Mouse (Mus musculus): Measurements from ENCODE around the gene Olfr250. TPM values are rescaled to one million over a fixed set of nuclear protein-coding genes. Genes with fewer than 3 reads are reported as not detected.
"Not testable (repeated sequence)": the region's sequence is repeated elsewhere in the genome, so short reads cannot be mapped to it uniquely, and the experiment has no call there.

Olfr250 gene
- polyA plus RNA-seq (2012; fragmentation: generic; extraction: Trizol), result not detected
- long read RNA-seq, experiment 1, result 0 reads
- long read RNA-seq, experiment 2, result 0 reads

DNA sequence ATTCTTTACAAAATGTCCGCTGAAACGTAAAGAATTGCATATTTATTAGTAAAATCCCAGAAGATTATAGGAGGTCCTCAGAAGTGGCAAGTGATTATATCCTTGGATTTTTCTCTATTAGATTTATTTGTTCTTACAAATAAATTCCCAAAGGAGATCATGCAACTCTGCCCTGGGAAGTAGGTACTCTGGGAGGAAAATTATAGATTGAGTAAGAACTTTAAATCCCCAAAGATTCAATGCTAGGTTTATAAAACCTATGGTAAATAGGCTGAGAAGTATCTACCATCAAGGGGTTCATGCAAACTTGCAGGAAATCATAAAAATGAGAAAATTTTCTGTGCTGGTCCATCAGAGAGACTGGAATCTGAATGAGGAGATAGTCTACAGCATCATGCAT, at the start of gene Olfr250:
Gene Olfr250 (plus strand): TSS at position 301 of the 400 bp plus-strand sequence.
- Histone ChIP-seq H3K79me3 (ENCODE audit: low read depth) (no peaks in the 10 kb centered on the region), H3K27me3 (ENCODE audit: control insufficient read depth, insufficient read depth, insufficient read length) (no peaks in the 10 kb centered on the region), H3K36me3 (ENCODE audit: control insufficient read depth, insufficient read depth) (no peaks in the 10 kb centered on the region), H3K4me3 (ENCODE audit: insufficient read depth, poor library complexity, severe bottlenecking) (no peak within 1 kb of the TSS), H3K79me2 (ENCODE audit: control insufficient read depth, insufficient read depth) (no peaks in the 10 kb centered on the region), H3ac (ENCODE audit: control insufficient read depth, insufficient read length, low read depth) (no peak within 1 kb of the TSS)
- TF ChIP-seq USF1 (IDR thresholded peaks at IDR 0.05; ENCODE audit: low read depth), result no peak
- TF ChIP-seq MYOD1 (IDR thresholded peaks at IDR 0.05; ENCODE audit: control insufficient read depth, insufficient read length, low read depth), result no peak
- no peak for TF ChIP-seq CTCF (IDR thresholded peaks at IDR 0.05; ENCODE audit: control insufficient read depth, insufficient read depth, insufficient read length)
- no peak for TF ChIP-seq CEBPB (IDR thresholded peaks at IDR 0.05; ENCODE audit: low read depth)
- TF ChIP-seq MAX (IDR thresholded peaks at IDR 0.05), result no peak
- TF ChIP-seq FOSL1 (IDR thresholded peaks at IDR 0.05; ENCODE audit: insufficient read depth, low read length, poor library complexity, severe bottlenecking), result no peak
- TF ChIP-seq MYOG (IDR thresholded peaks at IDR 0.05; ENCODE audit: control insufficient read depth, extremely low read depth, insufficient read length), result no peak

DNA sequence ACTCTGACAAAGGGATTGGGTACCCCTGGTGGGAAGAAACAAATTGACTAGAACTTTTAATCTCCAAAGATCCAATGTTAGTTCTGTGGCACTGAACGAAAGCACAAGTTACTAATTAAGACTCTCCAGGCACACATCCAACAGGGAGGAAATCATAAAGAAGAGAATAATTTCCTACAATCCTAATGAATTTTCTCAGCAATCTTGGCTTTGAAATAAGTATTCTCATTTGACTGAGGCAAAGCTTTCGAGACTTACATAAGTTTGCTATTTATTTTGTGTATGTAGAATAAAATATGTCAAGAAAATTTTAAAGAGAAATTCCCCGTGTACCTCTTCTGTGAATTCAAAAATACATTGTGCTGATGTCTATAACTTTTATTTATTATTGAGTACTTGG, 37.9 kb upstream of the Olfr250 start, which contains the start of gene Olfr25:
Gene Olfr25 (plus strand): TSS at position 301 of the 400 bp plus-strand sequence.
- TF ChIP-seq CEBPB (IDR thresholded peaks at IDR 0.05; ENCODE audit: low read depth) (no peak), USF1 (IDR thresholded peaks at IDR 0.05; ENCODE audit: low read depth) (no peak), MYOD1 (IDR thresholded peaks at IDR 0.05; ENCODE audit: control insufficient read depth, insufficient read length, low read depth) (no peak), FOSL1 (IDR thresholded peaks at IDR 0.05; ENCODE audit: insufficient read depth, low read length, poor library complexity, severe bottlenecking) (no peak), MYOG (IDR thresholded peaks at IDR 0.05; ENCODE audit: control insufficient read depth, extremely low read depth, insufficient read length) (no peak), CTCF (IDR thresholded peaks at IDR 0.05; ENCODE audit: control insufficient read depth, insufficient read depth, insufficient read length) (no peak), MAX (IDR thresholded peaks at IDR 0.05) (no peak)

GRCm38 (mm10) chr9:38348111-38348510, 18.6 kb upstream of the Olfr250 start, which contains the start of gene Olfr898:
Olfr898 (plus strand) TSS chr9:38348411.
- Histone ChIP-seq H3K79me2 (ENCODE audit: control insufficient read depth, insufficient read depth) (no peaks in the 10 kb centered on the region), H3K36me3 (ENCODE audit: control insufficient read depth, insufficient read depth) (no peaks in the 10 kb centered on the region), H3K4me3 (ENCODE audit: insufficient read depth, poor library complexity, severe bottlenecking) (no peak within 1 kb of the TSS), H3K79me3 (ENCODE audit: low read depth) (no peaks in the 10 kb centered on the region), H3K27me3 (ENCODE audit: control insufficient read depth, insufficient read depth, insufficient read length) (no peaks in the 10 kb centered on the region), H3ac (ENCODE audit: control insufficient read depth, insufficient read length, low read depth) (no peak within 1 kb of the TSS)
- TF ChIP-seq USF1 (IDR thresholded peaks at IDR 0.05; ENCODE audit: low read depth) (no peak), MYOD1 (IDR thresholded peaks at IDR 0.05; ENCODE audit: control insufficient read depth, insufficient read length, low read depth) (no peak), MAX (IDR thresholded peaks at IDR 0.05) (no peak), CTCF (IDR thresholded peaks at IDR 0.05; ENCODE audit: control insufficient read depth, insufficient read depth, insufficient read length) (no peak), CEBPB (IDR thresholded peaks at IDR 0.05; ENCODE audit: low read depth) (no peak), FOSL1 (IDR thresholded peaks at IDR 0.05; ENCODE audit: insufficient read depth, low read length, poor library complexity, severe bottlenecking) (no peak), MYOG (IDR thresholded peaks at IDR 0.05; ENCODE audit: control insufficient read depth, extremely low read depth, insufficient read length) (no peak)

More for the DNA sequence above, 37.9 kb upstream of the Olfr250 start, which contains the start of gene Olfr25:
- H3K36me3 ChIP-seq (ENCODE audit: control insufficient read depth, insufficient read depth), result no peaks in the 10 kb centered on the region
- H3K4me3 ChIP-seq (ENCODE audit: insufficient read depth, poor library complexity, severe bottlenecking), result no peak within 1 kb of the TSS
- H3K79me2 ChIP-seq (ENCODE audit: control insufficient read depth, insufficient read depth), result no peaks in the 10 kb centered on the region
- H3K79me3 ChIP-seq (ENCODE audit: low read depth), result no peaks in the 10 kb centered on the region
- no peaks in the 10 kb centered on the region for H3K27me3 ChIP-seq (ENCODE audit: control insufficient read depth, insufficient read depth, insufficient read length)
- no peak within 1 kb of the TSS for H3ac ChIP-seq (ENCODE audit: control insufficient read depth, insufficient read length, low read depth)

DNA sequence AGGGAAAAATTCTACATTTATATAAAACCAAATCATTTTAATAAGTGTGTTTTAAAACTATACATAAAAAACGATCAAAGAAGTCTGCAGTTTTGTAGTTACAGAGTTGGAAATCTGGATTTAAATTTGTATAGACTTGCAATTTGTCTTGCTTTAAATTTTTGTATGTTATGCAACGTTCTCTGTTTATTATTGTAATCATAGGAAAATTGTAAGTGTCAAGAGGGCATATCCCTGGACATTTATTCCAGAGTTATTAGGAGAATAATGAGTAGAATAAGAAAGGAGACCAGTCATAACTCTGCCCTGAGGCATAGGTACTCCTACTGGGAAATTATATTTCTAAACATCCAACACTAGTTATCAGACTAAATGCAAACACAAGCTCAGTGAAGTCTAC, 10.1 kb downstream of the Olfr250 start, which contains the start of gene Olfr251:
Gene Olfr251 (plus strand): TSS at position 301 of the 400 bp plus-strand sequence.
- Histone ChIP-seq H3K27me3 (ENCODE audit: control insufficient read depth, insufficient read depth, insufficient read length) (no peaks in the 10 kb centered on the region), H3K4me3 (ENCODE audit: insufficient read depth, poor library complexity, severe bottlenecking) (no peak within 1 kb of the TSS), H3ac (ENCODE audit: control insufficient read depth, insufficient read length, low read depth) (no peak within 1 kb of the TSS), H3K36me3 (ENCODE audit: control insufficient read depth, insufficient read depth) (no peaks in the 10 kb centered on the region), H3K79me2 (ENCODE audit: control insufficient read depth, insufficient read depth) (no peaks in the 10 kb centered on the region), H3K79me3 (ENCODE audit: low read depth) (no peaks in the 10 kb centered on the region)
- TF ChIP-seq USF1 (IDR thresholded peaks at IDR 0.05; ENCODE audit: low read depth) (no peak), CEBPB (IDR thresholded peaks at IDR 0.05; ENCODE audit: low read depth) (no peak), MYOG (IDR thresholded peaks at IDR 0.05; ENCODE audit: control insufficient read depth, extremely low read depth, insufficient read length) (no peak), MYOD1 (IDR thresholded peaks at IDR 0.05; ENCODE audit: control insufficient read depth, insufficient read length, low read depth) (no peak), CTCF (IDR thresholded peaks at IDR 0.05; ENCODE audit: control insufficient read depth, insufficient read depth, insufficient read length) (no peak), MAX (IDR thresholded peaks at IDR 0.05) (no peak), FOSL1 (IDR thresholded peaks at IDR 0.05; ENCODE audit: insufficient read depth, low read length, poor library complexity, severe bottlenecking) (no peak)

DNA sequence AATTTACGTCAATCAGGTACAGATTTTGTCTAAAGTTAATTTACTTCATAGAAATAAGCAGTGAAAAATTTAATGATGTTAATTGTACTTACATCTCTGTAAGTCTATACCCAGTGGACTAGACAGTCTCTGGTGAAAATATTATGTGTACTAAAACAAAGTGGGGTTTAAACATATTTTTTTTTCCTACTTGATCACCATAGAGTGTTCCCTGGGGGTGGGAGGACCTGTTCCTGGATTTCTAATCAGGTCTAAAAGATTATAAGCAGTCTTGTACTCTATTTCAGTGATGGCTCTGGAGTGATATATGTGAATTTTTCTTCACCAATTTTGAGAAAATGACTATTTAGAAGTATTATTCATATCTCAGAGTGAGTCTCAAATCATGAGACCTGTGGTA, 34.7 kb downstream of the Olfr250 start, which contains the start of gene Olfr147:
Gene Olfr147 (plus strand): TSS at position 301 of the 400 bp plus-strand sequence.
- no peaks in the 10 kb centered on the region for H3K36me3 ChIP-seq (ENCODE audit: control insufficient read depth, insufficient read depth)
- H3K79me2 ChIP-seq (ENCODE audit: control insufficient read depth, insufficient read depth), result no peaks in the 10 kb centered on the region

GRCm38 (mm10) chr9:38407502-38407901, 40.8 kb downstream of the Olfr250 start:
- not testable (repeated sequence) for H3K79me2 ChIP-seq (ENCODE audit: control insufficient read depth, insufficient read depth); H3K36me3 ChIP-seq (ENCODE audit: control insufficient read depth, insufficient read depth); H3K27me3 ChIP-seq (ENCODE audit: control insufficient read depth, insufficient read depth, insufficient read length); H3ac ChIP-seq (ENCODE audit: control insufficient read depth, insufficient read length, low read depth); H3K4me3 ChIP-seq (ENCODE audit: insufficient read depth, poor library complexity, severe bottlenecking); H3K79me3 ChIP-seq (ENCODE audit: low read depth)

More for the DNA sequence above, 34.7 kb downstream of the Olfr250 start, which contains the start of gene Olfr147:
- Histone ChIP-seq H3ac (ENCODE audit: control insufficient read depth, insufficient read length, low read depth) (no peak within 1 kb of the TSS), H3K4me3 (ENCODE audit: insufficient read depth, poor library complexity, severe bottlenecking) (no peak within 1 kb of the TSS), H3K79me3 (ENCODE audit: low read depth) (no peaks in the 10 kb centered on the region), H3K27me3 (ENCODE audit: control insufficient read depth, insufficient read depth, insufficient read length) (no peaks in the 10 kb centered on the region)
- TF ChIP-seq MAX (IDR thresholded peaks at IDR 0.05) (no peak), USF1 (IDR thresholded peaks at IDR 0.05; ENCODE audit: low read depth) (no peak), MYOD1 (IDR thresholded peaks at IDR 0.05; ENCODE audit: control insufficient read depth, insufficient read length, low read depth) (no peak), CEBPB (IDR thresholded peaks at IDR 0.05; ENCODE audit: low read depth) (no peak), CTCF (IDR thresholded peaks at IDR 0.05; ENCODE audit: control insufficient read depth, insufficient read depth, insufficient read length) (no peak)

DNA sequence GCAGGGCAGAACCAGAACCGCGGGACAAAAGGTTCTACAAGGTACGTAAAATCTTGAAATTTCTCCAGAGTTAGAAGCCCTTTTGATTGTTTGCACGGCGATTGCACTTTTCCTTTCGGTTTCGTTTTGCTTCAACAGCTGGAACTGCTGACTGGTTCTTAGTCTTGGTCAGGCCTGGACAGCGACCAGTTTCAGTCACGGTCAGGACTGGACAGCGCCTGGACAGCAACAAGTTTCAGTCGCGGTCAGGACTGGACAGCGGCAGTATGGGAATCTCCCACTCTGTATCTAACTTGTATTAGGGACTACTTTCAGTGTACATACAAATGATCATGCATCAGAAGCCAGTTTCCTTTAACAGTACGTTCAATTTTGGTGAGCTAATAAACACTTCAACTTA, 46.8 kb downstream of the Olfr250 start:
- H3K27me3 ChIP-seq (ENCODE audit: control insufficient read depth, insufficient read depth, insufficient read length); H3K79me2 ChIP-seq (ENCODE audit: control insufficient read depth, insufficient read depth); H3K4me3 ChIP-seq (ENCODE audit: insufficient read depth, poor library complexity, severe bottlenecking); H3K36me3 ChIP-seq (ENCODE audit: control insufficient read depth, insufficient read depth); H3ac ChIP-seq (ENCODE audit: control insufficient read depth, insufficient read length, low read depth); H3K79me3 ChIP-seq (ENCODE audit: low read depth): not testable (repeated sequence)
